Comparison of ENCODE assay signal across 8 mouse cellular contexts in genomic region chr4:82509771-82510170, GRCm38 (mm10).
A peak's percentile ranks its signal among the peaks of the same experiment; 100 is the strongest.
DNase-seq lines count a peak whose midpoint lies in the region; ATAC-seq and TF ChIP-seq lines count a peak whose summit lies in the region.

No protein-coding gene starts in this region.

- H3K4me2 ChIP-seq in intestine, embryonic 14.5 days (ENCODE audit: low read length) = peak overlapping the region; percentile 91
- H3K4me2 ChIP-seq in intestine, postnatal 0 days (replicated peaks; ENCODE audit: low read depth) = no peak overlapping the region
- H3K4me2 ChIP-seq in embryonic facial prominence, embryonic 14.5 days (ENCODE audit: low read depth, low read length) = peak overlapping the region; percentile 89
- H3K4me2 ChIP-seq in hindbrain, embryonic 14.5 days (replicated peaks) = peak overlapping the region; percentile 82
- peak overlapping the region; percentile 98 for H3K4me2 ChIP-seq in midbrain, embryonic 14.5 days (ENCODE audit: low read length)

- 29% methylated on average over 4 of the region's 4 CpGs for WGBS in intestine, embryonic 14.5 days
- WGBS in intestine, postnatal 0 days = 30% methylated on average over 4 of the region's 4 CpGs
- WGBS in embryonic facial prominence, embryonic 14.5 days = 25% methylated on average over 4 of the region's 4 CpGs
- WGBS in hindbrain, embryonic 14.5 days = 30% methylated on average over 4 of the region's 4 CpGs
- 13% methylated on average over 4 of the region's 4 CpGs for WGBS in midbrain, embryonic 14.5 days

- ATAC-seq in intestine, embryonic 14.5 days (replicated peaks; ENCODE audit: low FRiP score, low TSS enrichment, low read depth) = no peak
- no peak for ATAC-seq in intestine, postnatal 0 days
- ATAC-seq in embryonic facial prominence, embryonic 14.5 days (ENCODE audit: low read depth) = no peak
- ATAC-seq in hindbrain, embryonic 14.5 days (ENCODE audit: low FRiP score) = no peak
- no peak for ATAC-seq in midbrain, embryonic 14.5 days (ENCODE audit: low FRiP score, low TSS enrichment)
- no peak for ATAC-seq in CD4-positive, CD25-positive, alpha-beta regulatory T cell, adult 4 months

- H3K27ac ChIP-seq in intestine, embryonic 14.5 days (ENCODE audit: low read depth) = peak overlapping the region; percentile 69
- H3K27ac ChIP-seq in intestine, postnatal 0 days (ENCODE audit: low read depth, low read length) = no peak overlapping the region
- peak overlapping the region; percentile 100 for H3K27ac ChIP-seq in embryonic facial prominence, embryonic 14.5 days (replicated peaks; ENCODE audit: low read depth, low read length)
- H3K27ac ChIP-seq in hindbrain, embryonic 14.5 days = peak overlapping the region; percentile 96
- H3K27ac ChIP-seq in midbrain, embryonic 14.5 days (replicated peaks; ENCODE audit: low read depth, low read length) = peak overlapping the region; percentile 70

- no peaks in the 10 kb centered on the region for H3K9me3 ChIP-seq in intestine, embryonic 14.5 days (ENCODE audit: control insufficient read depth, low read length)
- H3K9me3 ChIP-seq in intestine, postnatal 0 days (ENCODE audit: control insufficient read depth) = no peaks in the 10 kb centered on the region
- H3K9me3 ChIP-seq in embryonic facial prominence, embryonic 14.5 days (ENCODE audit: control insufficient read depth, low read length) = no peaks in the 10 kb centered on the region
- H3K9me3 ChIP-seq in hindbrain, embryonic 14.5 days (ENCODE audit: control insufficient read depth, low read length) = no peaks in the 10 kb centered on the region
- H3K9me3 ChIP-seq in midbrain, embryonic 14.5 days (ENCODE audit: control insufficient read depth, low read length) = no peaks in the 10 kb centered on the region

- H3K27me3 ChIP-seq in intestine, embryonic 14.5 days (replicated peaks; ENCODE audit: control insufficient read depth, insufficient read depth, low read length) = no peaks in the 10 kb centered on the region
- no peaks in the 10 kb centered on the region for H3K27me3 ChIP-seq in intestine, postnatal 0 days (replicated peaks; ENCODE audit: control insufficient read depth, insufficient read depth, low read length)
- H3K27me3 ChIP-seq in embryonic facial prominence, embryonic 14.5 days (replicated peaks; ENCODE audit: control insufficient read depth, insufficient read depth, low read length) = no peaks in the 10 kb centered on the region
- no peaks in the 10 kb centered on the region for H3K27me3 ChIP-seq in hindbrain, embryonic 14.5 days (ENCODE audit: control insufficient read depth, insufficient read depth, low read length)
- H3K27me3 ChIP-seq in midbrain, embryonic 14.5 days (ENCODE audit: control insufficient read depth, insufficient read depth, low read length) = peaks cover 3% of the 10 kb centered on the region; the same call in 1 of the 2 replicates

- no peak for TF ChIP-seq CTCF in intestine, postnatal 0 days (IDR thresholded peaks at IDR 0.05; ENCODE audit: low read depth)

- no peak overlapping the region for H3K4me3 ChIP-seq in intestine, embryonic 14.5 days (ENCODE audit: low read depth, low read length)
- no peak overlapping the region for H3K4me3 ChIP-seq in intestine, postnatal 0 days (ENCODE audit: low read depth, low read length)
- no peak overlapping the region for H3K4me3 ChIP-seq in embryonic facial prominence, embryonic 14.5 days (ENCODE audit: low read depth, low read length)
- H3K4me3 ChIP-seq in hindbrain, embryonic 14.5 days (replicated peaks; ENCODE audit: low read length) = peak overlapping the region; percentile 71
- peak overlapping the region; percentile 72 for H3K4me3 ChIP-seq in midbrain, embryonic 14.5 days (replicated peaks; ENCODE audit: low read depth, low read length)

- H3K4me1 ChIP-seq in intestine, embryonic 14.5 days (replicated peaks; ENCODE audit: control insufficient read depth, insufficient read depth, low read length) = peaks cover 53% of the 10 kb centered on the region
- no peaks in the 10 kb centered on the region; the same call in 1 of the 2 replicates for H3K4me1 ChIP-seq in intestine, postnatal 0 days (replicated peaks; ENCODE audit: control insufficient read depth, insufficient read depth, low read length)
- peaks cover 43% of the 10 kb centered on the region for H3K4me1 ChIP-seq in embryonic facial prominence, embryonic 14.5 days (ENCODE audit: control insufficient read depth, insufficient read depth, low read length)
- H3K4me1 ChIP-seq in hindbrain, embryonic 14.5 days (replicated peaks; ENCODE audit: control insufficient read depth, insufficient read depth, low read length) = peaks cover 26% of the 10 kb centered on the region; the same call in 1 of the 2 replicates
- peaks cover 15% of the 10 kb centered on the region for H3K4me1 ChIP-seq in midbrain, embryonic 14.5 days (ENCODE audit: control insufficient read depth, insufficient read depth, low read length)

- no peaks in the 10 kb centered on the region for H3K36me3 ChIP-seq in intestine, embryonic 14.5 days (ENCODE audit: control insufficient read depth, insufficient read depth, low read length)
- no peaks in the 10 kb centered on the region for H3K36me3 ChIP-seq in intestine, postnatal 0 days (ENCODE audit: control insufficient read depth, insufficient read depth)
- H3K36me3 ChIP-seq in embryonic facial prominence, embryonic 14.5 days (ENCODE audit: control insufficient read depth, insufficient read depth, low read length) = no peaks in the 10 kb centered on the region
- no peaks in the 10 kb centered on the region for H3K36me3 ChIP-seq in hindbrain, embryonic 14.5 days (replicated peaks; ENCODE audit: control insufficient read depth, insufficient read depth)
- H3K36me3 ChIP-seq in midbrain, embryonic 14.5 days (ENCODE audit: control insufficient read depth, insufficient read depth, low read length) = no peaks in the 10 kb centered on the region

- no peak for DNase-seq in intestine, embryonic 14.5 days (ENCODE audit: low spot score)
- DNase-seq in embryonic facial prominence, embryonic 14.5 days (ENCODE audit: low spot score) = no peak
- DNase-seq in hindbrain, embryonic 14.5 days (ENCODE audit: low spot score) = no peak
- DNase-seq in midbrain, embryonic 14.5 days = no peak
- no peak for DNase-seq in right cerebral cortex, postnatal 4 days
- DNase-seq in B cell, adult 2 months = no peak

- peak overlapping the region; percentile 30; the same call in 1 of the 2 replicates for H3K9ac ChIP-seq in intestine, embryonic 14.5 days (ENCODE audit: low read length)
- H3K9ac ChIP-seq in intestine, postnatal 0 days (ENCODE audit: low read depth, low read length) = no peak overlapping the region
- peak overlapping the region; percentile 26; the same call in 1 of the 2 replicates for H3K9ac ChIP-seq in embryonic facial prominence, embryonic 14.5 days (ENCODE audit: low read depth, low read length)
- H3K9ac ChIP-seq in hindbrain, embryonic 14.5 days = peak overlapping the region; percentile 97
- peak overlapping the region; percentile 92; the same call in 1 of the 2 replicates for H3K9ac ChIP-seq in midbrain, embryonic 14.5 days (replicated peaks; ENCODE audit: low read length)

Comparison
In these comparisons a context has a peak if more than half of its experiments do, and no peak if none do; other contexts are left out.
1. H3K4me3 ChIP-seq: peak in hindbrain, embryonic 14.5 days (single experiment) and midbrain, embryonic 14.5 days (single experiment); none in intestine, embryonic 14.5 days (single experiment), intestine, postnatal 0 days (single experiment) and embryonic facial prominence, embryonic 14.5 days (single experiment).